Mouse (Mus musculus): ENCODE measurements around the gene Ing2. TPM values are rescaled to one million over a fixed set of nuclear protein-coding genes. Genes with fewer than 3 reads are reported as not detected.

The Ing2 gene
- polyA plus RNA-seq, 2 experiments from 2014 or later, result 7.6 to 7.8 TPM

- ATAC-seq, result peak; percentile 0
These were observed 1.1 kb downstream of the Ing2 start for GRCm38 (mm10) chr8:47674140-47674776.

GRCm38 (mm10) chr8:47673317-47674139 lies 1.8 kb downstream of the Ing2 start:
- peak; percentile 57 for ATAC-seq

- no peak for ATAC-seq
These were observed 11.0 kb downstream of the Ing2 start for GRCm38 (mm10) chr8:47664231-47664785.

DNA sequence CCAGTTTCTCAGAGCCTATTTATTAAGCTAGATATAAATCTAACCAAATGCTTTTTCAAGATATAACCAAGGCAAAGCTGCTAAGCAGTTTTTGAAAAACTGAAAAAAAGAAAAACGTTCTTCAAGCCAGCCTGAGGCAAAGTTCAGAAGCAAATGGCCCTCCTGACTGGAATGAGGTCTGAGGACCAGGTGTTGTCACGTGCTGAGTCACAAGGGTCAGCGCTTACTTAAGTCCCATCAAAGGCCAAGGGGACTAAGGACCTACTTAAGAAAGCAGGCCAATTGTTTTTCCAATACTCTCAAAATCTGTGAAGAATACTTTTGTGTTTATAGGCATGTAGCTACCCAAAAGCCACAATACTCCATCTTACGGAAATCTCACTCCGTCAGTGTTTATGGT lies 12.2 kb downstream of the Ing2 start:
- ATAC-seq, result no peak

DNA sequence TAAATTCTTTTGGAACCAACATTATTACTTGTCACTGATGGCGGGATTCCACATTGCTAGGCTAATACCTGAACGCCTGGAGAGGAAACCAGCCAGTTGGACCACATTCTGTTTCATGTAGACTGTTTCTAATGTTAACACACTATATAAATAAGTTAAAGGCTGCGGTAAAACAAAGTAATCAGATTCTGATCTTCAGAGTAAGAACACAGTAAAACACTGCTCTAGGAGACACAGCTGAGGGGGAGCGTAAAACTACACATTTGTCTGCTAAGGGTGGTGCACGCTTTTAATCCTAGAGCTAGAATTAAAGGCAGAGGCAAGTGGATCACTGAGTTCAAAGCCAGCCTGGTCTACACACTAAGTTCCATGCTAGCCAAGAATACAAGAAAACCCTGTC lies 12.6 kb downstream of the Ing2 start:
- ATAC-seq, result no peak

DNA sequence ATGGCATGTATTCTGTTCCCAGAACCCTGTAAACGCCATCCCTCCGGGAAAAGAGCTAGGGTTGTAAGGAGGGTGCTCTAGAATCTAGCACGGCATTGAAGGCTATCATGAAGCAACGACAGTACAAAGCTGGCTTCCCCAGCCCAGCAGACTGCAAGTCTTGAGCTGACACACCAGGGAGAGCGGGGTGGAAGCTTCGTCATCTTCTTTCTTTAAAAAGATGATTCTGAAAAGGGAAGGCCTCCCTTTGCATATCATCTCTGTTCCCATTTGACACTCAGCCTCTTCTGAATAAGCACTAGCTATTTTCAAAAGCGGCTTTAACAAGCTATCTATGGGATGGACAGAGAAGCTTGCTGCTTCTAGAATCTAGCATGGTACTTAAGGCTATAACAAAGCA lies 15.0 kb downstream of the Ing2 start:
- no peak for ATAC-seq

DNA sequence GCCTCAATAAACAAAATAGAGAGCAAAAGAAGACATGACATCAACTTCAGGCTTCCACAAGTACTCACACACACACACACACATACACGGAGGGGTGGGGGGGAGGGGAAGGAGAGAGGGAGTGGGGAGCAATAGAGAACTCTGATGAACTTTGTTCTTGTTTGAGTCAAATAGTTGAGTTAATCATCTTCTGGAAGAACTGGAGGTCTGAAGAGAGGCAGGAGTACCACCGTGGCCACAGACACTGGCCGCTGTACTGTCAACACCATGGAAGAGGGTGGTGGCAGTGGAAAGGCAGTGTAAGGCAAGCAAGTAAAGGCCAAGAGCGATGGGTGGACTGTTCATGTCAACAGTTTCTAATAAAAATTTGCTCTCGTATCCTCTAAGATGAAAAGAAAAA lies 15.9 kb downstream of the Ing2 start:
- ATAC-seq, result no peak

GRCm38 (mm10) chr8:47654406-47654805 lies 20.9 kb downstream of the Ing2 start:
- ATAC-seq, result no peak

- no peak for ATAC-seq
These were observed 22.6 kb downstream of the Ing2 start for GRCm38 (mm10) chr8:47652737-47653076.

- ATAC-seq, result no peak
These were observed 23.2 kb downstream of the Ing2 start for GRCm38 (mm10) chr8:47651913-47652736.

GRCm38 (mm10) chr8:47650853-47651252 lies 24.5 kb downstream of the Ing2 start:
- ATAC-seq, result no peak

DNA sequence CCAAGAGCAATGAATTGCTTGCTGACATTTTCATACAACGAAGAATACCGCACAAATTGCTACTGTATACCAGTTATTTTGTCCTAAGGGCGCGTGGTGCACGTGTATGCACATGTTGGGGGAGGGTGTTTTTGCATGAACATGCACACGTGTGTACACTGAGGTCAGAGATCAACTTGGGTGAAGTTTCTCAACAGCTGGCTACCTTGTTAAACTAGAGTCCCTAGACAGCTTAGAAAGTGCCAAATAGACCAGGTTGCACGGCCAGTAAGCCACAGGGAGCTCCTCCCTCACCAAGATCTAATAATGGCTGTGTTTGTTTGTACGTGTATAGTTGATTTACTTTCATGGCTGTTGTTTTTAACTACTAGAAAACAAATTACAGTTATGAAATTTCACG lies 25.8 kb downstream of the Ing2 start:
- no peak for ATAC-seq

GRCm38 (mm10) chr8:47642514-47643064 lies 32.8 kb downstream of the Ing2 start:
- ATAC-seq, result no peak

GRCm38 (mm10) chr8:47637152-47637551 lies 38.2 kb downstream of the Ing2 start:
- no peak for ATAC-seq

DNA sequence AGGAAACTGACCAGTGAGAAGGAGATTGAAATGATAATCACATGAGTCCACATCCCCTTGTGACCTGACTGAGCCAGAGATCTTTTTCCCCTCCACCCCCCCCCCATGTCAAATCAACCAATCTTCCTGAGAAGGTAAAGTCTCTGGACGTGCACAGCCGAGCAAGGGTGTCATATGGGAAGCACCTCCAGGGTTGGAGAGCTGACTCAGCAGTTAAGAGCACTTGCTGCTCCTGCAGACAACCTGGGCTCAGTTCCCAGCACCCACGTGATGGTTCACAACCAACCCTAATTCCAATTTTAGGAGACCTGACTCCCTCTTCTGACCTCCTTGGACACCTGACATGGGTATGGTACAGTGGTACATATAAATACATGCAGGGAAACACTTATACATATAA lies 39.3 kb downstream of the Ing2 start:
- no peak for ATAC-seq

DNA sequence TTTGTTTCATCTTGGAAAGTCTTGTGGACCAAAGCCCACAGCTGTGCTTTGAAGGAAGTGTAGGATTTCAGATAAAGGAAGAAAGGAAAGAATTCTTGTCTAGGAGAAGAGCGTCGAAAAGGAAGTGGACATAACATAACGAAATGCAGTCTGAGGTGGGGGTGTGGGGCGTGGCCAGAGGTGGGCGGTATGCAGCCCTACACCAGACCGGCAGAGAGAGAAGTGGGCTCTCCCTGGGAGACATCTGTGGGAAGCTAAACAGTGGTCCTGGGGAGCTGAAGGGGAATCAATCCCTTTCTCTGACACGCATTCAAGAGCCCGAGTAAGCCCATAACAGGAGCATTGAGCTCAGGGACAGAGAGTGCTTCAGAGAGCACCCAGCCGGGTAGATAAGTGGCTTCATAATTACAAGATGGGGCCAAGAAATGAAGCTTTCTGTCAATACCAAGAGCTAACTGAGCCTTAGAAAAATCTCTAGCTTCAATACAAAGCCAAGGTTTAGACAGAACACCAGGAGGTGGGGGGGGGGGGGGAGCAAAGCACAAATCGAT lies 40.5 kb downstream of the Ing2 start:
- no peak for ATAC-seq

- no peak for ATAC-seq
These were observed 54.2 kb downstream of the Ing2 start for GRCm38 (mm10) chr8:47621144-47621543.

Other genes starting within 250 kb of the Ing2 start
- gene Stox2, start 229.2 kb downstream of the Ing2 start, polyA plus RNA-seq (2017; shearing (Covaris generic)), result under 1 TPM; 0.16 TPM
- 10 to 100 TPM; 21.3 to 27.2 TPM for gene Trappc11, start 142.1 kb downstream of the Ing2 start, polyA plus RNA-seq (2017; shearing (Covaris generic))
- 10 to 100 TPM; 15.3 to 27.5 TPM for gene Rwdd4a, start 141.9 kb downstream of the Ing2 start, polyA plus RNA-seq (2017; shearing (Covaris generic))
- 10 to 100 TPM; 12.3 to 18.1 TPM for gene Cdkn2aip, start 38.4 kb upstream of the Ing2 start, polyA plus RNA-seq (2017; shearing (Covaris generic))
- gene Cldn24, start 146.6 kb upstream of the Ing2 start, polyA plus RNA-seq (2017; shearing (Covaris generic)), result not detected
- not detected for gene Cldn22, start 148.9 kb upstream of the Ing2 start, polyA plus RNA-seq (2017; shearing (Covaris generic))

Measured in CD4-positive, CD25-positive, alpha-beta regulatory T cell, adult 4 months (primary cell).